Mouse (Mus musculus) C2C12 (cell line): ENCODE results near the gene Cyp3a16.

Source experiments
- CEBPB ChIP-seq: IDR thresholded peaks from one replicate; pipeline ENCODE4 v1.6.1; 2011; ENCODE audit warnings: low read depth, mild to moderate bottlenecking, control low read depth, moderate library complexity
- CTCF ChIP-seq: IDR thresholded peaks from one replicate; pipeline ENCODE4 v1.5.1; 2011; ENCODE audit not compliant: control insufficient read depth, insufficient read depth, insufficient read length
- MAX ChIP-seq: IDR thresholded peaks from one replicate; pipeline ENCODE4 v1.6.1; 2011; ENCODE audit warnings: mild to moderate bottlenecking, control low read depth
- MYOD1 ChIP-seq: IDR thresholded peaks from one replicate; pipeline ENCODE4 v1.6.1; 2011; ENCODE audit warnings: low read depth; ENCODE audit not compliant: control insufficient read depth, insufficient read length
- MYOG ChIP-seq: IDR thresholded peaks from one replicate; pipeline ENCODE4 v1.6.1; 2011; ENCODE audit not compliant: control insufficient read depth, insufficient read length; ENCODE audit errors: extremely low read depth
- USF1 ChIP-seq: IDR thresholded peaks from one replicate; pipeline ENCODE4 v1.6.1; 2011; ENCODE audit warnings: low read depth, mild to moderate bottlenecking, control low read depth, moderate library complexity

GRCm38 (mm10) chr5:145433688-145434087 lies 35.8 kb downstream of the Cyp3a16 start:
- TF ChIP-seq CTCF (no peak), USF1 (no peak), MAX (no peak), MYOD1 (no peak), MYOG (no peak), CEBPB (no peak)
